Mouse (Mus musculus) midbrain, postnatal 0 days (tissue): ENCODE data around the gene Shisa3. TPM values are rescaled to one million over a fixed set of nuclear protein-coding genes. Genes with fewer than 3 reads are reported as not detected.
A peak's percentile ranks its signal among the peaks of the same experiment; 100 is the strongest.

ENCODE experiments used
- ATAC-seq: fragments of 200-750 bp; cut with Nextera tagmentation; 2 replicates; pipeline ENCODE4 v1.8.0; 2017; ENCODE audit warnings: moderate number of reproducible peaks, mild to moderate bottlenecking, moderate TSS enrichment, moderate library complexity; ENCODE audit not compliant: low FRiP score
- DNase-seq: peaks from one replicate; pipeline ENCODE4 v3.0.0-alpha.2; 2015; ENCODE audit warnings: low spot score
- H3K27ac ChIP-seq: fragments of 300-500 bp; sonication (generic); 2 replicates; pipeline ENCODE4 v1.5.1; 2014; ENCODE audit warnings: low read depth, mild to moderate bottlenecking, low read length, mixed read lengths
- H3K27me3 ChIP-seq: fragments of 300-500 bp; sonication (generic); 2 replicates; pipeline ENCODE4 v1.6.1; 2014; ENCODE audit warnings: low read length, control low read depth, mixed read lengths; ENCODE audit not compliant: insufficient read depth
- H3K36me3 ChIP-seq: fragments of 300-500 bp; sonication (generic); 2 replicates; pipeline ENCODE4 v1.6.1; 2014; ENCODE audit warnings: low read length, control low read depth, mixed read lengths; ENCODE audit not compliant: insufficient read depth
- H3K4me1 ChIP-seq: fragments of 300-500 bp; sonication (generic); 2 replicates; pipeline ENCODE4 v1.6.1; 2014; ENCODE audit warnings: mild to moderate bottlenecking, control low read depth, antibody characterized with exemption, low read length, mixed read lengths; ENCODE audit not compliant: insufficient read depth
- H3K4me2 ChIP-seq: fragments of 300-500 bp; sonication (generic); 2 replicates; pipeline ENCODE4 v1.6.1; 2014; ENCODE audit warnings: low read depth, mild to moderate bottlenecking, low read length, mixed read lengths; ENCODE audit not compliant: poor library complexity, severe bottlenecking
- H3K4me3 ChIP-seq: fragments of 300-500 bp; sonication (generic); 2 replicates; pipeline ENCODE4 v1.5.1; 2014; ENCODE audit warnings: low read depth, mild to moderate bottlenecking, low read length, moderate library complexity
- H3K9ac ChIP-seq: fragments of 300-500 bp; sonication (generic); replicated peaks from 2 replicates; pipeline ENCODE4 v1.6.1; 2014; ENCODE audit warnings: mild to moderate bottlenecking, low read length, moderate library complexity, mixed read lengths; ENCODE audit not compliant: poor library complexity, severe bottlenecking
- H3K9me3 ChIP-seq: fragments of 300-500 bp; sonication (generic); 2 replicates; pipeline ENCODE4 v1.6.1; 2016; ENCODE audit warnings: low read length, control low read depth
- CTCF ChIP-seq: IDR thresholded peaks from 2 replicates; pipeline ENCODE4 v1.5.1; 2016; ENCODE audit warnings: antibody characterized with exemption, mild to moderate bottlenecking
- WGBS: fragments of 180-500 bp; shearing (Covaris S2); extraction: QIAGEN DNeasy Blood & Tissue Kit; methylation state at CpG from one replicate; pipeline ENCODE4 v1.1.7; 2014; 5-methylcytosine and 5-hydroxymethylcytosine counted together
- polyA plus RNA-seq: library from polyadenylated mRNA; unstranded; fragments of >200 nt; fragmentation: Nextera tagmentation; extraction: Ambion mirVana; gene quantifications from 2 replicates; pipeline ENCODE4 v1.2.1, GENCODE M21; 2015
- total RNA-seq: library from RNA; depleted of rRNA; stranded (reverse); fragments of >200 nt; gene quantifications from 2 replicates; pipeline ENCODE4 v1.2.3, GENCODE M21; 2014

The Shisa3 gene
- total and polyA plus RNA-seq, 2 experiments from 2014 or later, result 9.4 to 28.0 TPM

DNA sequence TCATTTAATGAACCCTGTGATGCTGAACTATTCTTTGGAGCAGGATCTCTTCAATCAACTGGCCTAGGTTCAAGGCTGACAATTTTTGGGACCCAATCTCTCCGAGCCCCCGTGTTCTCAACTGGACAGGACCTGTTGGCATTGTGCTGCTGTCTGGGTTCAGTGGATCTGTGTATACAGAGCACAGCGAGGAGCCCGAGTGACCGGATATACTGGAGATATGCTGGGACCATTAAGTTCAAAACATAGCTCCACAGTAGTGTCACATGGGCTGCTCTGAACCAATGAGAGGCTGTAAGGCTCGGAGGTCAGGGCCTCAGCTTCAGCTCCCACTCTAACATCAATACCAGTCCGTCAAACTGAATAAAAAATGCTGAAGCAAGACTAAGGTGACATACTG lies 21.8 kb downstream of the Shisa3 start:
- no peak for TF ChIP-seq CTCF
- H3K9ac ChIP-seq, result no peak overlapping the region
- no peaks in the 10 kb centered on the region for H3K4me1 ChIP-seq
- no peak overlapping the region for H3K27ac ChIP-seq
- ATAC-seq (no peak), DNase-seq (no peak)
- H3K36me3 ChIP-seq, result no peaks in the 10 kb centered on the region
- H3K4me2 ChIP-seq, result no peak overlapping the region
- no peak overlapping the region for H3K4me3 ChIP-seq
- no peaks in the 10 kb centered on the region; the same call in 1 of the 2 replicates for H3K27me3 ChIP-seq
- H3K9me3 ChIP-seq, result no peaks in the 10 kb centered on the region
- 70% methylated on average over 7 of the region's 7 CpGs for WGBS

DNA sequence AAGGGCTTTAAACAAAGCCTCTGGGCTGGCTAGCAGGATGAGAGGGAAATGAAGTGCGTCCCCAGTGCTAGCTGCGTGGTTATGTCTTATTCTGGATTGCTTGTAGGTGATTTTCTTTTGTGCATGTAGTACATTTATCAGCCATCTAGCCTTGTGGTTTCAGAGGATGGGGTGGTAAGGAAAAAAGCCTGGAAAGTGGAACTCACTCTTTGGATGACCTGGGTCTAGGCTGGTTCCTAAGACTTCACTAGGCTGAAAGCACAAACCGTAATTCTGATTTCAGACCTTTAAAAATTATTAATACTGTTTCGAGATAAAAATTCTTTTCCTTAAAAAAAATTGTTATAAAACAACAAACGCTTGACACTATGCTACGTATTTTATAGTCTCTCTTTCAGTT lies 22.2 kb downstream of the Shisa3 start:
- H3K4me2 ChIP-seq, result no peak overlapping the region
- H3K9me3 ChIP-seq, result no peaks in the 10 kb centered on the region
- TF ChIP-seq CTCF, result no peak
- no peaks in the 10 kb centered on the region; the same call in 1 of the 2 replicates for H3K27me3 ChIP-seq
- no peak for DNase-seq
- 88% methylated on average over 6 of the region's 6 CpGs for WGBS
- no peak overlapping the region for H3K4me3 ChIP-seq
- H3K27ac ChIP-seq, result no peak overlapping the region
- no peaks in the 10 kb centered on the region for H3K36me3 ChIP-seq
- no peaks in the 10 kb centered on the region for H3K4me1 ChIP-seq
- ATAC-seq, result no peak
- no peak overlapping the region for H3K9ac ChIP-seq

DNA sequence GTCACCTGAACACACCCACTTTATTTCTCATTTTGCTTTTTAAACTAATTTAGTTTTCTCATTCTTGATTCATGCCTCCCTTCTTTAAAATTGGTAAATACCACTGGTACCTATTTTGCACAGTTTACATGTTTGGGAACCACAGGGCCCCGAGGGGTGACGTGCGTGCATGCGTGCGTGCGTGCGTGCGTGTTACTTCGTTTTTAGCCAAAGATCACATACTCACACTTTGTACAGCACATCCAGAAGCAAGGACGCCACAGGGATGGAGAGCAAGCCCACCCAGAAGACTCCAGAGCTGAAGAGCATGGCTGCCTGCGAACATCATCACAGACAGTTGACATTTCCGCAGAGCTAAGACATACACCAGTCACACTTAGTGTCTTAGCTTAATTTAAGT lies 23.6 kb downstream of the Shisa3 start:
- no peak overlapping the region for H3K4me3 ChIP-seq
- no peaks in the 10 kb centered on the region for H3K9me3 ChIP-seq
- no peak for TF ChIP-seq CTCF
- H3K27me3 ChIP-seq, result no peaks in the 10 kb centered on the region; the same call in 1 of the 2 replicates
- ATAC-seq, result no peak
- H3K36me3 ChIP-seq, result no peaks in the 10 kb centered on the region
- no peak overlapping the region for H3K27ac ChIP-seq
- no peak overlapping the region for H3K9ac ChIP-seq
- no peak for DNase-seq
- H3K4me2 ChIP-seq, result no peak overlapping the region
- 94% methylated on average over 12 of the region's 12 CpGs for WGBS
- H3K4me1 ChIP-seq, result no peaks in the 10 kb centered on the region

DNA sequence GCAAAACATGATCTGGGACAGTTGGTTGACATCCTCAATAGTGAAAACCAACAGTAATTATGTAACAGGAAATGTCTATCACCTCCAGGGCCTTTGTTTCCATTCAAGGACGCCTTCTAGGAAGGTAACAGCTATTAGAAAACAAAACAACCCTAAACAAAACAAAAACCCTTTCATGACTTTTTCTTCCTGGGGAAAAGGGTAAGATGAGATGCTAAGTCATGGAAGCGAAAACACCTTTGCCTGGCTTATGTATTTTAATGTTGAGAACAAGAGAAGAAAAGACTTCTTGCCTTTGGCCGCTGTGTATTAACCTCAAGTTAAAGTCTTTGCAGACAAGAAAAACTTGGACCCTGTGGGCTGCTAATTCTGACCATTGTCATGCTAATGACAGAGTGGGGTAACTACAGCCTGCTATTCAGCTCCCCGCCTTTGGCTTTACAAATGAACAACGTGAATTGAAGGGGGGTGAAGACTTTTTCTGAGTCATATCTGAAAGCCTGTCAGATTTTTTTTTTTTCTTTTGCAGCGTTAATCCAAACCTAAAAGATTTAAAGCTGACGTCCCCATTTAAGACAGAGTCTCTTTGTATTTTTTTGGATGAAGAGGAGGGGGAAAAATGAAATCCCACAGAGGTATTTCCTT lies 25.6 kb downstream of the Shisa3 start:
- Histone ChIP-seq H3K4me3 (no peak overlapping the region), H3K4me1 (no peaks in the 10 kb centered on the region), H3K27ac (no peak overlapping the region), H3K9ac (no peak overlapping the region), H3K27me3 (no peaks in the 10 kb centered on the region; the same call in 1 of the 2 replicates), H3K4me2 (no peak overlapping the region), H3K36me3 (0 out of 2 replicates have a peak, but pooled peaks cover 3% of the 10 kb centered on the region), H3K9me3 (no peaks in the 10 kb centered on the region)
- DNase-seq (peak; percentile 25), ATAC-seq (no peak)
- 26% methylated on average over 7 of the region's 7 CpGs for WGBS
- TF ChIP-seq CTCF, result no peak

DNA sequence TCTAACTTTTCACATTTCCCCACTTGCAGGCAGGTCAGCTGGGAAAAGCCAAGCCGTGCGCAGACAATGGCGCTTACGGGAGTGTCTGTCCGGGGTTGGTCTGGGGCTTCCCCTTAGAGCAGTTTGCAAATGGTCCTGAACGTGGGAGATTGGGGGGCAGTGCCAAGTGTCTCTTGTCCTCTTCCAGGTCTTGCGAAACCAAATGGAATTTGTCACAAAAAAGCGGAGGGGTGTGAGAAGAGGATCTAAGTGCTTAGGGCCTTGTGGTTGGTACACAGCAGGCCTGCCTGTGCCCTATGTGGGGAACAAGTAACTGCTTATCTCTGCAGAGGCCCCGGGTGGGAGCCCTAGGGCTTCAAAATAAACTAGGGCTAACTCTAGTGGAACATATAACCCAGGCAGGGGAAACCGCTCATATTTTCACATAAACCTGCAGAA lies 26.2 kb downstream of the Shisa3 start:
- Histone ChIP-seq H3K27ac (no peak overlapping the region), H3K9me3 (no peaks in the 10 kb centered on the region), H3K4me3 (no peak overlapping the region), H3K4me2 (no peak overlapping the region), H3K9ac (no peak overlapping the region), H3K27me3 (no peaks in the 10 kb centered on the region; the same call in 1 of the 2 replicates), H3K4me1 (no peaks in the 10 kb centered on the region), H3K36me3 (0 out of 2 replicates have a peak, but pooled peaks cover 3% of the 10 kb centered on the region)
- ATAC-seq, result no peak
- 23% methylated on average over 10 of the region's 10 CpGs for WGBS
- TF ChIP-seq CTCF, result no peak
- no peak for DNase-seq

DNA sequence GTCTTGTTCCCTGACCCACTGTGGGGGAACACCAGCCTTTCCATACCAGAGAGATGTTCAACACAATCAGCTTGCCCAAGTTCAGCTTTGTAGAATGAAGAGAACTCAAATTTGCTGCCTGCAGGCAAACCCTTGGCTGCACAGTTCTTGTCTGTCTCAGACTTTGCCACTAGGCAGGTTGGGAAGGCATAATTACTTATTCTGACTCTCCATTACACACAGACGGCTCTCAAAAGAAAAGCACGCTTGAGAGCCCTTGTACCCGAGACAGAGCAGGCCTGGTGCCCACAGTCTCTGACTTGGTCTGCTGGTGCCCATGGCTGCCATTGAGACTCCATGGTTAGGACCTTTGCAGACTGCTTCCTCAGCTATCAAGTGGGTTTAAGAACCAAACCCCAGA lies 26.7 kb downstream of the Shisa3 start:
- Histone ChIP-seq H3K27me3 (no peaks in the 10 kb centered on the region; the same call in 1 of the 2 replicates), H3K9ac (no peak overlapping the region), H3K4me1 (no peaks in the 10 kb centered on the region), H3K4me2 (no peak overlapping the region), H3K4me3 (no peak overlapping the region), H3K36me3 (peaks cover 5% of the 10 kb centered on the region; the same call in 1 of the 2 replicates), H3K9me3 (no peaks in the 10 kb centered on the region), H3K27ac (no peak overlapping the region)
- no peak for TF ChIP-seq CTCF
- 34% methylated on average over 3 of the region's 3 CpGs for WGBS
- DNase-seq, result peak; percentile 29
- no peak for ATAC-seq
